Mouse (Mus musculus) kidney, embryonic 15.5 days (tissue): ENCODE data around the gene 6030408B16Rik. TPM values are rescaled to one million over a fixed set of nuclear protein-coding genes. Genes with fewer than 3 reads are reported as not detected.
A peak's percentile ranks its signal among the peaks of the same experiment; 100 is the strongest.

Experiments used
- ATAC-seq: fragments of 200-750 bp; cut with Nextera tagmentation; replicated peaks from 2 replicates; pipeline ENCODE4 v1.8.0; 2017; ENCODE audit warnings: moderate TSS enrichment; ENCODE audit not compliant: low FRiP score
- H3K27ac ChIP-seq: fragments of 300-500 bp; sonication (generic); 2 replicates; pipeline ENCODE4 v1.5.1; 2015; ENCODE audit warnings: mild to moderate bottlenecking, inconsistent platforms
- H3K27me3 ChIP-seq: fragments of 300-500 bp; sonication (generic); 2 replicates; pipeline ENCODE4 v1.6.1; 2015; ENCODE audit warnings: inconsistent platforms
- H3K36me3 ChIP-seq: fragments of 300-500 bp; sonication (generic); 2 replicates; pipeline ENCODE4 v1.6.1; 2015; ENCODE audit warnings: inconsistent platforms
- H3K4me1 ChIP-seq: fragments of 300-500 bp; sonication (generic); 2 replicates; pipeline ENCODE4 v1.6.1; 2015; ENCODE audit warnings: inconsistent platforms
- H3K4me2 ChIP-seq: fragments of 300-500 bp; sonication (generic); 2 replicates; pipeline ENCODE4 v1.6.1; 2015; ENCODE audit warnings: moderate library complexity, mild to moderate bottlenecking, inconsistent platforms
- H3K4me3 ChIP-seq: fragments of 300-500 bp; sonication (generic); replicated peaks from 2 replicates; pipeline ENCODE4 v1.5.1; 2015; ENCODE audit warnings: mild to moderate bottlenecking, inconsistent platforms
- H3K9ac ChIP-seq: fragments of 300-500 bp; sonication (generic); 2 replicates; pipeline ENCODE4 v1.6.1; 2015; ENCODE audit warnings: mild to moderate bottlenecking, inconsistent platforms
- H3K9me3 ChIP-seq: fragments of 300-500 bp; sonication (generic); replicated peaks from 2 replicates; pipeline ENCODE4 v1.6.1; 2016; ENCODE audit warnings: inconsistent platforms
- WGBS: fragments of 180-500 bp; shearing (Covaris S2); methylation state at CpG from one replicate; pipeline ENCODE4 v1.1.7; 2015; ENCODE audit warnings: mixed read lengths; 5-methylcytosine and 5-hydroxymethylcytosine counted together
- polyA plus RNA-seq: library from polyadenylated mRNA; unstranded; fragments of >200 nt; fragmentation: Nextera tagmentation; extraction: Ambion mirVana; gene quantifications from 2 replicates; pipeline ENCODE4 v1.2.1, GENCODE M21; 2015

Gene 6030408B16Rik
- polyA plus RNA-seq, result 18.1 and 19.9 TPM in 2 replicates

DNA sequence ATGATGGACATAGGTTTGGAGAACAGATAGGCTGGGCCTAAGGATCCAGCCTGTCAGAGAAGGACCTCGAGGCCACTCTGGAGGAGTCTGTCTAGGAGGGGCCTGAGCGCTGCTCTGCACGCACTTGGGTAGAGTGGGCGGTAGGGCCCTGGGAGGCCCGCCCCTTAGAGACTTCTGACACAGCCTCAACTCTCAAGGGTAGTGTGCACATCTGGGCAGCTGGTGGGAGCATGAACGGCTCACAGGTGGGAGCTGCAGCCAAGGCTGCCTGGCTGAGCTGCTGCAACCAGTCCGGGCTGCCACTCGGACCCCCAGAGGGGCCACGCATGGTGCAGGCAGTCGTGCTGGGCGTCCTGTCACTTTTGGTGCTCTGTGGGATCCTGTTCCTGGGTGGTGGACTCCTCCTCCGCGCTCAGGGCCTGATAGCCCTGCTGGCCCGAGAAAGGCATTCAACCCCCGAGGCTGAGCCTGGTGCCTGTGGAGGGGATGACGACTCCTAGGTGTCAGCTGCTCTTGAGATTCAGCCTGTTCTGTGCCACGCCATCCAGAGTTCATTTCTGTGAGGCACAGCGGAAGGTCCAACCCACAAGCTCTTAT, at the start of gene 6030408B16Rik:
Gene 6030408B16Rik, plus strand, starts transcription at position 188 of the 597 bp plus-strand sequence.
- no peaks in the 10 kb centered on the region for H3K27me3 ChIP-seq
- H3K27ac ChIP-seq, result peak within 1 kb of the TSS; percentile 91
- H3K9me3 ChIP-seq, result no peaks in the 10 kb centered on the region
- WGBS, result 31% methylated on average over 18 of the region's 18 CpGs
- peaks cover 44% of the 10 kb centered on the region for H3K4me1 ChIP-seq
- ATAC-seq, result peak; percentile 68
- peak within 1 kb of the TSS; percentile 57 for H3K4me2 ChIP-seq
- H3K36me3 ChIP-seq, result peaks cover 51% of the 10 kb centered on the region
- H3K4me3 ChIP-seq, result peak within 1 kb of the TSS; percentile 35
- H3K9ac ChIP-seq, result peak within 1 kb of the TSS; percentile 31

DNA sequence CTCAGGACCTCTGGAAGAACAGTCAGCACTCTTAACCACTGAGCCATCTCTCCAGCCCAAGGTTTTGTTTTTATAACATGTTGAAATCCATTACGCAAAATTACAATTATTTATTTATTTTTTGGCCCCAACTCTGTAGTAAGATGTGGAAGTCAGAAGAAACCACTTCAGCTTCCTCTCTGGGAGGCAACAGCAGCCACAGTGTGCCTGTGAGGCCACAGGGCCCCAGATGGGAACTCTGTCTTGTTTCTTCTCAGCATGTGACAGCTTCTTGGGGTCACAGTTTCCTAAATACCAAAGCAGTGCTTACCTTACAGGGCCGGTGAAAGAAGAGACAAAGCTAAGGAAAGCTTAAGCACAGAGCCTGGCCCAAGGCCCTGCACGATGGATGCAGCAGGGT, 49.0 kb upstream of the 6030408B16Rik start:
- H3K4me1 ChIP-seq, result peaks cover 39% of the 10 kb centered on the region
- WGBS, result 66% methylated on average over 3 of the region's 3 CpGs
- H3K36me3 ChIP-seq, result no peaks in the 10 kb centered on the region
- H3K9ac ChIP-seq, result no peak overlapping the region
- no peak overlapping the region for H3K27ac ChIP-seq
- no peak overlapping the region for H3K4me3 ChIP-seq
- H3K4me2 ChIP-seq, result no peak overlapping the region
- H3K27me3 ChIP-seq, result no peaks in the 10 kb centered on the region
- no peaks in the 10 kb centered on the region for H3K9me3 ChIP-seq
- ATAC-seq, result no peak

DNA sequence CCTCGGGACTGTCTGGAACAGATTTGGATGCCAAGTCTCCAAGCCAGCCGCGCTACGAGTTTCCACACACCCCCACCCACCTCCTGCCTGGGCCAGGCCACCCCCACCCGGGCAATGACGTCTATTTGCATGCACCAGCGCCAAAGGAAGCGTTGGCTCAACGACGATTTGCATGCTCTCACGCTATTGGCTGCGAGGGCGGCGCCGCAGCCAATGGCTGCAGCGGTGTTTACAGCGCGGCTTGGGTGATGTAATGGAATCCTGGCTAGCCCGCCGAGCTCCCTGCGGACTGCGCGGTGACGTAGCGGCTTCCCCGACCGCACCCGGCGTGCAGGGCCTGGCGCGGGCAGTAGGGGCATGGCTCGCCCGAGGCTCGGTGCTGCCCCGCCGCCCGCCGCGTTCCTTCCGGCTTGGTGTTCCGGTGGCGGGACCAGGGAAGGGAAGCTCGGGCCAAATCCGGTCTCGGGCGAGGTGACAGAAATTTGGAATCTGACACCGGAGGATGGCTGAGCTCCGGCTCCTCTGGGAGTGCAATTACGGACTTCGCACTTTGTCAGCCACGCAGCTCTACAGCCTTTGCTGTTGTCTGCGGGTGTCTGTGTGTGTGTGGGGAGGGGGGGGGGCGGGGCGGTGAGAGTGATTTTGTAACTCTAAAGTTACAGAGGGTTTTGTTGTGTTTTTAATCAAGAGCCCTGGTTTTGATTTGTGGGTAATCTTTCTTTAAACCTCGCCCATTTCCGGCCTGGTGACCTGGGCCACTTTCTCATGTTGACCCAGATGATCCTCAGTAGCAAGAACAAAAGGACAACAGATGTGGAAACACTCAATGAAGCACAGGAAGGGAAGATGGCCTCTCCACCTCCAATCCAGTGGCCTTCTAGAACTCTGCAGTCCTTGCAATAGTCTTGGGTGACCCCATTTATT, 46.5 kb upstream of the 6030408B16Rik start:
- Histone ChIP-seq H3K27ac (peak overlapping the region; percentile 90), H3K4me2 (peak overlapping the region; percentile 78), H3K4me3 (peak overlapping the region; percentile 52), H3K9me3 (no peaks in the 10 kb centered on the region), H3K27me3 (no peaks in the 10 kb centered on the region), H3K4me1 (peaks cover 26% of the 10 kb centered on the region), H3K9ac (peak overlapping the region; percentile 47), H3K36me3 (no peaks in the 10 kb centered on the region)
- under 1% methylated on average over 56 of the region's 56 CpGs for WGBS
- peak; percentile 97 for ATAC-seq

DNA sequence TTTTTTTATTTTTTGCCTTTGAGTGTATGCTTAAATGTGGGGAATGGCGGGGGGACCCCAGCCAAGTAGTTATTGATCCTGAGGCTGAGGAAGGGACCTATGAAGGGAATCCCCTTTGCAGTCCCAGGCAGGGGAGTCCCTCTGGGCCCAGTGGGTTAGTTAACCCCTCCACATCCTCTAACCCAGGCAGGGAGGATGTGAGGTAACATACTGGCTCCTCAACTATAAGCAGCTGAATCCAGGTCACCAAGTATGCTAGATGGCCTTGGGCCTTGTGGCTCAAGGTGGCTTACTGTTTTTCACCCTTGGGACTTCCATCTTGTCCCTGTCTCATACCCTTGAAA, 45.9 kb upstream of the 6030408B16Rik start:
- no peaks in the 10 kb centered on the region for H3K36me3 ChIP-seq
- H3K4me2 ChIP-seq, result peak overlapping the region; percentile 78
- H3K27me3 ChIP-seq, result no peaks in the 10 kb centered on the region
- no peaks in the 10 kb centered on the region for H3K9me3 ChIP-seq
- WGBS, result 71% methylated on average over 1 of the region's 1 CpGs
- H3K4me3 ChIP-seq, result no peak overlapping the region
- H3K27ac ChIP-seq, result peak overlapping the region; percentile 90
- H3K4me1 ChIP-seq, result peaks cover 20% of the 10 kb centered on the region
- no peak overlapping the region for H3K9ac ChIP-seq
- ATAC-seq, result no peak

DNA sequence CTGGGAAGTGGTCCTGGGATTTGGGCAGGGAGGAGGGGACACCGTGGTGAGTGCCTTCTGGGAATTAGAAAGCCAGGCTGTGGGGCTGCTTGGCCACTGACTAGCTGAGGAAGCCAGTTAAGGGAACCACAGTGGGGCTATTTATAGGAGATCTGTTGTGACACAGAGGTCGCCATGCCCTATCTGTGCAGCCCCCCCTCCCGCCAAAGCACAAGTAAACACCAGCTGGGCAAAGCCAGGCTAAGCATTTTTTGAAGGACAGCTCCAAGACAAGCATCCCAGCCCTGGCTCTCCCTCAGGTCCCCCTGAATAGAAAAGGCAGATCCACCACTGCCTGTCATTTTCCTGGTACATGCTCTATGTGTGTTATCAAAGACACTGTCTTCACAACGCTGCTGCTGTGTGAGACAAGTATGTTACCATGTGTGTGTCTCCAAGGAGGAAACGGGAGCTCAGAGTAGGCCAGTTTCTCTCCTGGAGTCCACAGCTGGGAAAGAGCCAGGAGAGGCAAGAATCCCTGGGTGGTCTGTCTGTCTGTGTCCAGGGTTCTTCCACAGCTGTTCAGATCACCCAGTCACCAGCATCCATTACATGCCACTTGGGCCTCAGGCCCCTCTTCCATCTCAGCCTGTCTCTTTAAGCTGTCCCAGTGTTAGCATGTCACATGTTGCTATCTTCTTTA, 44.8 kb upstream of the 6030408B16Rik start:
- Histone ChIP-seq H3K9me3 (no peaks in the 10 kb centered on the region), H3K4me3 (no peak overlapping the region), H3K4me2 (no peak overlapping the region), H3K27me3 (no peaks in the 10 kb centered on the region), H3K36me3 (no peaks in the 10 kb centered on the region), H3K9ac (no peak overlapping the region), H3K27ac (no peak overlapping the region), H3K4me1 (peaks cover 15% of the 10 kb centered on the region)
- no peak for ATAC-seq
- 62% methylated on average over 5 of the region's 5 CpGs for WGBS

DNA sequence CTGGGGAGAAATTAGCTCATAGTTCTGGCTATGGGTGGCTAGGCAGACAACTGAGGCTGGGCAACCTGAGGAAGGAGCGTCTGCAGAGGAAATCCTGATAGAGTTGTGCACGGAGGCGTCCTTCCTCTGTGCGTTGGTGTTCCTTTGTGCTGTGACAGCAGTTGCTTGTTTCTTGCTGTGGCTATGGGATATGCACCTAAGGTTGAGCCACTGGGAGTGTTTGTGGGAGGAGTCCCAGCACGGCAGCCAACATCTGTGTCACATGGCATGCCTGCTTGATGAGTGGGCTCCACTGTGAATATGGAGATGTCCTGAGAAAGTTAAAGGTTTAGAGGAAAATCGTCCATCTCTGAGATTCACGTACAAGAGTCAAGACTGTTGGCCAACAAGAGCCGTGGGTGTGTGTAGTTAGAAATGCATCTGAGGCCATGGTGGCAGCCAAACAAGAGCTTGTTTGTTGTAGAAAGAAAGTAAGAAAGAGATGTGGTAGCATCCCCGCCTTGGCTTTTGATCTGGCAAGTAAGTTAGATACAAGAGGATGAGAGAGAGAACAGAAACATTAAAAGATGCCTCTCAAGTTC, 42.7 kb upstream of the 6030408B16Rik start:
- 71% methylated on average over 9 of the region's 9 CpGs for WGBS
- Histone ChIP-seq H3K36me3 (no peaks in the 10 kb centered on the region), H3K9me3 (no peaks in the 10 kb centered on the region), H3K4me1 (peaks cover 20% of the 10 kb centered on the region), H3K27me3 (no peaks in the 10 kb centered on the region), H3K27ac (no peak overlapping the region), H3K4me2 (no peak overlapping the region), H3K9ac (no peak overlapping the region), H3K4me3 (no peak overlapping the region)
- no peak for ATAC-seq

DNA sequence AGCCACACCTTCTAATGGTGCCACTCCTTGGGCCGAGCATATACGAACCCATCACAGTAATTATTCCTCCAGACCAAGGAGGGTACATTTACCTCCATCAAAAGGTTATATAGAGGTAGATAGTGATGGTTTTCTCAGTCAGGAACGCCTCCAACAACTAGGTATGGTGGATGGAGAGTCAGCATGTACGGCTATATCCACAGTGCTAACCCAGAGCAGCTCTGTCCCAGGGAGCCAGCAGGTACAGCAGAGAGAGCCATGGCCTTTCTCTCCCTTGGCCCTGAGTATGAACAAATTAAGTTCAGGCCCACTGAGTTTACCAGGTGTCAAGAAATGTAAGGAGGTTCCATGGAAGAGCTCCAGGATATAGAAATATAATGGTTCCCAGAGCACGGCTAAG, 41.1 kb upstream of the 6030408B16Rik start:
- H3K4me3 ChIP-seq, result no peak overlapping the region
- WGBS, result 92% methylated on average over 5 of the region's 5 CpGs
- no peak for ATAC-seq
- H3K27me3 ChIP-seq, result no peaks in the 10 kb centered on the region
- H3K9me3 ChIP-seq, result no peaks in the 10 kb centered on the region
- H3K4me1 ChIP-seq, result peaks cover 12% of the 10 kb centered on the region
- no peak overlapping the region for H3K9ac ChIP-seq
- no peak overlapping the region for H3K4me2 ChIP-seq
- no peaks in the 10 kb centered on the region for H3K36me3 ChIP-seq
- H3K27ac ChIP-seq, result no peak overlapping the region

DNA sequence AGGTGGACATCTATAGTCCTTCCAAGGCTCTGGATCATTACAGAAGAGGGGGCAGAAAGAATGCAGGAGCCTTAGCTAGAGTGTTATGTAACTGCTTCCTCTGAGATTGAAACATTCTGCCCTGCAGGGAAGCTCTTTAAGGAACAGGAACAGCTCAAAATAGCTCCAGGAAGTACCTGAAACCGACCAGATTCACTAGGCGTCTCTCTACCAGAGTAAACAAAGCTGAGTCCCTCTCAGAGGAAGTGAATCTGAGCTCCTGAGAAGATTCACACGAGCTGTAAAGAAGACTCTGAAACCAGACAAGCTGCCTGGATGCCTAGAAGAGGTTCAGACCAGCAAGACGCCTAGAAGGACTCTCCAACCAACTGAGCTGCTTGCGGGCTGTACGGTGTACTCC, 40.4 kb upstream of the 6030408B16Rik start:
- Histone ChIP-seq H3K4me3 (no peak overlapping the region), H3K9ac (no peak overlapping the region), H3K9me3 (no peaks in the 10 kb centered on the region), H3K27ac (no peak overlapping the region), H3K27me3 (no peaks in the 10 kb centered on the region), H3K36me3 (no peaks in the 10 kb centered on the region), H3K4me2 (no peak overlapping the region), H3K4me1 (peaks cover 9% of the 10 kb centered on the region)
- ATAC-seq, result no peak
- 87% methylated on average over 6 of the region's 6 CpGs for WGBS

DNA sequence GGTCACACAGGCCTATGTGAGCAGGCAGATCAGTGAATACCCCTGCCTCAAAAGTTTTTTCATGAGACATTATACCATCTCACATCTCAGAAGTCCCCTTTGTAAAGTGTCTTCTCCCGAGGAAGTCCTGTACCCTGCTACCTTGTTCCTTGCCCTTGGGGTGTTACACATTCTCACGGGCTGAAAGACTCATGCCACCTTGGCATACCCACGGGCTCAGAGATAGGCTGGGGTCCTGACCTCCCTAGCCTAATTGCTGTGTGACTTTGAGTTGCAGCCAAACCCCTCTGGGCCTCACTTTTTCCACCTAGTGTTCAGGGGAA, 39.5 kb upstream of the 6030408B16Rik start:
- ATAC-seq, result no peak
- peak overlapping the region; percentile 88 for H3K4me2 ChIP-seq
- 0 out of 2 replicates have a peak overlapping the region, but pooled peaks have one; percentile 24 for H3K27ac ChIP-seq
- peak overlapping the region; percentile 68; the same call in 1 of the 2 replicates for H3K9ac ChIP-seq
- peak overlapping the region; percentile 58 for H3K4me3 ChIP-seq
- no peaks in the 10 kb centered on the region for H3K9me3 ChIP-seq
- 35% methylated on average over 3 of the region's 3 CpGs for WGBS
- peaks cover 9% of the 10 kb centered on the region for H3K4me1 ChIP-seq
- H3K36me3 ChIP-seq, result no peaks in the 10 kb centered on the region
- no peaks in the 10 kb centered on the region for H3K27me3 ChIP-seq

DNA sequence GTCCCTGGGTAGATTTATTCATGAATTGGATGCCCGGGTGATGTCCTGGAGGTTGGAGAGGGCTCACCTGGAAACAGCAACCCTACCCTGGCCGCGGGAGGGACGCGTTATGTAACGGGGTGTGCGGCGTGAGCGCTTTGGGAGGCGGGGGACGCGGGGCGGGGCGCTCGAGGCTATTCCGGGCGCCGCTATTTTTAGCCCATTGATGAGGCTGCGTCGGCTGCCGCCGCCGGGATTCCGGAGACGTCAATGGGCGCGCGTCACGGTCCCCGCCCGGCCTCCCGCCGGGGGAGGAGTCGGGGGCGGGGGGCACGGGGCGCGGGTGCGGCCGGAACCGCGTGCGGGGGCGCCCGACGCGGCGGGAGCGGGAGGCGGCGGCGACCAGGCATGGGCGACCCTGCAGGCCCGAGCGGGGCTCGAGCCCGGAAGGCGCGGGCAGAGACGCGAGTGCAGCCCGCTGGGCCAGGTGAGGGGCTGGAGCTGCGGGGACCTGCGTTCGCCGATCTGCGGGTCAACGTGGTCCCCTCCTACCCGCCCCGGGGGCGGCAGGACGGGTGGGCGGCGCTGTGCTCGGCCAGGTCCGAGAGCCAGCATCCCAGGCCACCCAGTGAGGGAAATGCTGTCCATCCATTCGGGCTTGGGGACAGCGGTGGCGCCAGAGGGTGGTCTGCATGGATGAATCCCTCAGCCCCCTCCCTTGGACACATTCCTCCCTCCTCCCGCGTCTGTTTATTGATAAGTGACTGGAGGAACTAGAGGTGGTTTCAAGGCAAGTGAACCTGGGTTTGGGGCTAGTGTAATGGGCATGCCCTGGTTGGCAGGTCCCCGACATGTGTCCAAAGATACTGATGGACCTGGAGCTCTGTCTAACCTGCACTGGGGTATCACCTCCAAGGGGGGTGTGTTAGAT, 38.9 kb upstream of the 6030408B16Rik start, which contains the start of gene Nr4a1:
Gene Nr4a1, plus strand, starts transcription at position 384 of the 910 bp plus-strand sequence.
- peak within 1 kb of the TSS; percentile 58 for H3K4me3 ChIP-seq
- 1% methylated on average over 80 of the region's 82 CpGs for WGBS
- peak within 1 kb of the TSS; percentile 68 for H3K9ac ChIP-seq
- peak; percentile 61 for ATAC-seq
- H3K9me3 ChIP-seq, result no peaks in the 10 kb centered on the region
- H3K36me3 ChIP-seq, result no peaks in the 10 kb centered on the region
- peak within 1 kb of the TSS; percentile 24; the same call in 1 of the 2 replicates for H3K27ac ChIP-seq
- H3K4me1 ChIP-seq, result peaks cover 9% of the 10 kb centered on the region
- H3K27me3 ChIP-seq, result no peaks in the 10 kb centered on the region
- peak within 1 kb of the TSS; percentile 88 for H3K4me2 ChIP-seq

DNA sequence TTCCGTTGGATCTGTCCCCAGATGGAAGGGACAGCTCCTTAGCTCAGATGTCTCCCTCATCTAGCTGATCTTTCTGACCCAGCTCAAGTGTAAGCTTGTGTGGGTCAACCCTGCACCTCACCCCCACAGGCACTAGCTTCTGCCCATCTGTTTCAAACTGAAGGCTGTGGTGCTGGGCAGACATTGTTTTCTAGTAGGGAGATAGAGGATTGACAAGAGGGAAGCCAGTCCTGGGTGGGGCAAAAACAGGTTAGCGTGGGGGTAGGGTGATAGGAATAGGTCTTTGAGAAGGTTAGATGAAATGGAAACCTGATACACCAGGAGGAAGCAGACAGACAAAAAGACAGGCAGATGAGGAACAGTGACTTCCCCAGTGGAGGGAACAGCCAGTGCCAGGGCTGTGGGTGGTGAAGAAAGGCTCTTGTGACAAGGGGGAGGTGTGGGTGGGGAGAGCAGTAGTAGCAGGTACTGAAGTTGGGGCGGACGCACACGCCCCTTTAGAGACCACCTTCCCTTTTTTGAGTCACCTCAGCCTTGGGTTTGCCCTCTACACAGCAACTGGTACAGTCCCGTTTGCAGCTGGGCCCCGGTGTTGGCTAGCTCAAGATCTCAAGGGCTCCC, 37.1 kb upstream of the 6030408B16Rik start:
- Histone ChIP-seq H3K36me3 (no peaks in the 10 kb centered on the region), H3K27ac (no peak overlapping the region), H3K27me3 (no peaks in the 10 kb centered on the region), H3K4me3 (no peak overlapping the region), H3K4me1 (peaks cover 20% of the 10 kb centered on the region), H3K9me3 (no peaks in the 10 kb centered on the region), H3K4me2 (no peak overlapping the region), H3K9ac (no peak overlapping the region)
- WGBS, result 78% methylated on average over 7 of the region's 7 CpGs
- ATAC-seq, result no peak
